Mouse (Mus musculus) ES-E14 (cell line): ENCODE measurements around the gene Pwwp2b. TPM values are rescaled to one million over a fixed set of nuclear protein-coding genes. Genes with fewer than 3 reads are reported as not detected.

Experiments
- DNase-seq: peaks from one replicate; pipeline ENCODE4 v3.0.0-alpha.2; 2013; ENCODE audit warnings: low read depth, low spot score
- H3K27ac ChIP-seq: 2 replicates; pipeline ENCODE4 v1.5.1; 2012; ENCODE audit warnings: low read depth, mild to moderate bottlenecking, low read length, moderate library complexity, mixed read lengths; ENCODE audit not compliant: poor library complexity, insufficient read depth, severe bottlenecking
- H3K36me3 ChIP-seq: 2 replicates; pipeline ENCODE4 v1.6.1; 2012; ENCODE audit warnings: mild to moderate bottlenecking, low read length, moderate library complexity, mixed read lengths; ENCODE audit not compliant: control insufficient read depth, poor library complexity, insufficient read depth, severe bottlenecking
- H3K4me1 ChIP-seq, 2 experiments: fragments of 150-350 bp in 1 of 2; sonication (generic) in 1 of 2; 2 replicates each; pipeline ENCODE4 v1.6.1; 2012; ENCODE audit warnings: low read length in 2 of 2, mild to moderate bottlenecking in 1 of 2, mixed read lengths in 1 of 2; ENCODE audit not compliant: control insufficient read depth in 2 of 2, insufficient read depth in 2 of 2, poor library complexity in 1 of 2
- H3K4me3 ChIP-seq, 2 experiments: fragments of 150-350 bp in 1 of 2; sonication (generic) in 1 of 2; 2 replicates each; pipeline ENCODE4 v1.5.1; 2012; ENCODE audit warnings: low read length in 2 of 2, low read depth in 1 of 2, mild to moderate bottlenecking in 1 of 2, mixed read lengths in 1 of 2; ENCODE audit not compliant: insufficient read depth in 1 of 2, poor library complexity in 1 of 2, severe bottlenecking in 1 of 2
- H3K9ac ChIP-seq: 2 replicates; pipeline ENCODE4 v1.6.1; 2012; ENCODE audit warnings: low read depth, mild to moderate bottlenecking, low read length, mixed read lengths; ENCODE audit not compliant: poor library complexity, insufficient read depth, severe bottlenecking
- H3K9me3 ChIP-seq: fragments of 150-350 bp; sonication (generic); 2 replicates; pipeline ENCODE4 v1.6.1; 2012; ENCODE audit warnings: low read depth, mild to moderate bottlenecking, low read length; ENCODE audit not compliant: control insufficient read depth, insufficient read depth
- CHD2 ChIP-seq: IDR thresholded peaks from 2 replicates; pipeline ENCODE4 v1.6.1; 2014; ENCODE audit warnings: mild to moderate bottlenecking, low read depth, low read length, inconsistent platforms
- HCFC1 ChIP-seq: IDR thresholded peaks from 2 replicates; pipeline ENCODE4 v1.6.1; 2012; ENCODE audit warnings: low read length, inconsistent platforms, borderline replicate concordance; ENCODE audit not compliant: insufficient read depth
- MAFK ChIP-seq: IDR thresholded peaks from 2 replicates; pipeline ENCODE4 v1.6.1; 2014; ENCODE audit warnings: mild to moderate bottlenecking, low read depth, low read length, inconsistent platforms; ENCODE audit not compliant: insufficient read depth
- ZC3H11A ChIP-seq: IDR thresholded peaks from 2 replicates; pipeline ENCODE4 v1.6.1; 2012; ENCODE audit warnings: low read depth, mild to moderate bottlenecking, inconsistent platforms, low read length, borderline replicate concordance
- ZNF384 ChIP-seq: IDR thresholded peaks from 2 replicates; pipeline ENCODE4 v1.6.1; 2012; ENCODE audit warnings: low read depth, low read length, inconsistent platforms
- in situ Hi-C, 2 experiments: fragments of 600-800 bp; cut with MboI; formaldehyde crosslinking; loops; one replicate each; pipeline ENCODE4 v1.15.1; 2025; ENCODE audit warnings: low sequenced_read_pairs in 2 of 2, inconsistent platforms in 1 of 2; ENCODE audit not compliant: unreplicated experiment in 2 of 2
- total RNA-seq: library from RNA; depleted of rRNA; stranded (reverse); fragments of 300-350 nt; gene quantifications from 2 replicates; pipeline ENCODE4 v1.2.3, GENCODE M21; 2012

Pwwp2b gene
- total RNA-seq, 1 experiment, result 7.1 TPM

DNA sequence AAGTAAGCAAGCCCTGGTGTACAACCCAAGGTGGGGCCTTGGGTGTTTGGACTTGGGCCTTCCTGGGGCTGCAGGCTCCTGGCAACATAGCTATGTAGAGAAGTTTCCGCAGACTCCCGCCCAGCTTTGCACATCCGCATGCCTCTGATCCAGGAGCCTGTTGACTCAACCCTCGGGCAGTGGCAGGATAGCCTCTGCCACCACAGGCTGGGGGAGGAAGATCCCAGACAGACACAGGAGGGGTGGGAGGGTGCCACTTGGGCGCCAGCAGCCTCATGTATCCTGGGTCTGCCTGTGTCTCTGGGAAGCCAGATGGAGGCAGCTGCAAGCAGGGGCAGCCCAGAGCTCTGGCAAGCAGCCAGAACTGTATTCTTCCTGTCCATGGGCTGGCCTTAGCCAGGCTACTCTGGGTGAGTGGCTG lies 3.6 kb downstream of the Pwwp2b start:
- DNase-seq, result no peak
- Histone ChIP-seq H3K4me1 (peaks cover 0 to 44% of the 10 kb centered on the region in 2 experiments; a peak in 2 of 4 replicates), H3K9me3 (no peaks in the 10 kb centered on the region), H3K9ac (no peak overlapping the region), H3K4me3 (no peak overlapping the region), H3K36me3 (peaks cover 19% of the 10 kb centered on the region), H3K27ac (no peak overlapping the region)
- TF ChIP-seq ZNF384 (no peak), HCFC1 (no peak), ZC3H11A (no peak), MAFK (no peak), CHD2 (no peak)
- in situ Hi-C loops, result no loop called here

GRCm38 (mm10) chr7:139252566-139252965 lies 4.3 kb downstream of the Pwwp2b start:
- no peak overlapping the region for H3K27ac ChIP-seq
- no peak for DNase-seq
- H3K36me3 ChIP-seq, result peaks cover 20% of the 10 kb centered on the region
- no peak overlapping the region for H3K9ac ChIP-seq
- in situ Hi-C loops, result no loop called here
- peaks cover 0 to 46% of the 10 kb centered on the region in 2 experiments; a peak in 2 of 4 replicates for H3K4me1 ChIP-seq
- H3K9me3 ChIP-seq, result no peaks in the 10 kb centered on the region
- H3K4me3 ChIP-seq, result no peak overlapping the region
- TF ChIP-seq MAFK (no peak), CHD2 (no peak), HCFC1 (no peak), ZC3H11A (no peak), ZNF384 (no peak)

DNA sequence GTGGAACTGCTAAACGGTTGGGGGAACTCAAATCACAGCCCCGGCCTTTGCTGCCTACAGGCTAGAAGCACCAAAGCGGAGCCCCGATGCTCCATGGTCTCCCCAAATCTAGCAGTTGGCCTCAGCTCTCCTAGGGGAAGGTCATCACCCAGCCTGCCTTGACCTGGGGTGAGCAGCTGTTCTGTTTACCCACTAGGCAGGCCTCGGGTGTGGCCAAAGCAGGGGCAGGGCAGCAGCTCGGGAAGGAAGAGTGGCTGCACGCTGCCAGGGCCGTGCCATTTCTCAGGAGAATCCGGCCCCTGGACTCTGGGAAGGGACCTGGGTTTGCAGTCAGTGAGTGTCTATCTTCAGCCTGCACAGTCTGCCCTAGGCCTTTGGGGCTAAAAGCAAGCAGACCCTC lies 4.7 kb downstream of the Pwwp2b start:
- no peak overlapping the region for H3K9ac ChIP-seq
- no peak overlapping the region for H3K4me3 ChIP-seq
- H3K27ac ChIP-seq, result no peak overlapping the region
- DNase-seq, result no peak
- peaks cover 0 to 50% of the 10 kb centered on the region in 2 experiments; a peak in 2 of 4 replicates for H3K4me1 ChIP-seq
- TF ChIP-seq HCFC1 (no peak), CHD2 (no peak), MAFK (no peak)
- in situ Hi-C loops, result no loop called here
- no peaks in the 10 kb centered on the region for H3K9me3 ChIP-seq
- H3K36me3 ChIP-seq, result peaks cover 20% of the 10 kb centered on the region

DNA sequence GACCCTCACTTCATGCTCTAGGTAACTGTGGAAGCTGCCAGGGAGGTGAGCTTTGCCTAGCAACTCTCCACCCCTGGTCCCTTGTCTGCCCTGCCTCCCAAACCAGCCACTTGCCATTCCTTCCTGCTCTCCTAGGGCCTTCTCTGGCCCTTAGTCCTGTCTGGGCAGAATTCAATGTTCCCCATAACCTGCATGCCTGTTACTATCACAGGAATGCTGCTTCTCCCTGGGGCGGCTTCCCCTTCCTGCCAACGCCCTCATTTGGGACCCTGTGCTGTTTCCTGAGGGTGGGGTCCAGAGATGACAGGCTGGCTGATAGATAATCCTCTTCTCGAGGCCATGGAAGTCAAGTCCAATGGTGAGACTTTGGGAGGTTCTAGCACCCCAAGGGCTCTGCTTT lies 5.2 kb downstream of the Pwwp2b start:
- Histone ChIP-seq H3K4me3 (no peak overlapping the region), H3K36me3 (peaks cover 20% of the 10 kb centered on the region), H3K27ac (no peak overlapping the region), H3K9ac (no peak overlapping the region), H3K4me1 (peaks cover 0 to 50% of the 10 kb centered on the region in 2 experiments; a peak in 2 of 4 replicates), H3K9me3 (no peaks in the 10 kb centered on the region)
- no peak for DNase-seq
- in situ Hi-C loops, result no loop called here
- no peak for TF ChIP-seq ZNF384
- TF ChIP-seq HCFC1, result no peak
- no peak for TF ChIP-seq MAFK
- no peak for TF ChIP-seq CHD2
- no peak for TF ChIP-seq ZC3H11A

DNA sequence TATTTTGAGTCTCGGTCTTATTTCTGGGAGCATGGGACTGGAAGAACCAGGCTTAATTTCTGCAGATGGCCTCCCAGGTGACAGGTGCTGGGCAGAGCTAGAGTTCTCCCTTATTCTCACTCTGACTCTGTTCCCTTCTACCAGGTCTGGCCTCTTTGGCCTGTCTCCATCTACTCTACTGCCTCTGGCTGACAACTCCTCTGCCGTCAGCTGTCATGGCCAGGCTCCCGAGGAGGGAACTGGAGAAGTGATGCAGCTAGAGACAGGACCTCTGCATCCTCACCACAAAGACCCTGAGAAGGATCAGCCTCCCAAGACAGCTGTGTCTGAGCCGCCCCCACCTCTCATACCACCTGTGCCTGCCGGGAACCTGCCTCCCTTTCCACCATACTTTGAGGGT lies 6.3 kb downstream of the Pwwp2b start:
- H3K36me3 ChIP-seq, result peaks cover 23% of the 10 kb centered on the region

More for the DNA sequence above, 6.3 kb downstream of the Pwwp2b start:
- Histone ChIP-seq H3K9me3 (no peaks in the 10 kb centered on the region), H3K4me1 (peaks cover 0 to 49% of the 10 kb centered on the region in 2 experiments; a peak in 2 of 4 replicates), H3K27ac (no peak overlapping the region), H3K9ac (no peak overlapping the region), H3K4me3 (no peak overlapping the region)
- TF ChIP-seq MAFK, result no peak
- no peak for TF ChIP-seq ZC3H11A
- no peak for TF ChIP-seq ZNF384
- TF ChIP-seq CHD2, result no peak
- TF ChIP-seq HCFC1, result no peak
- in situ Hi-C loops, result no loop called here
- no peak for DNase-seq
